Comparison of ENCODE assay signal across 23 mouse cellular contexts in genomic region chr19:56877364-56877763, GRCm38 (mm10). TPM values are rescaled to one million over a fixed set of nuclear protein-coding genes. Genes with fewer than 3 reads are reported as not detected.
DNase-seq lines count a peak whose midpoint lies in the region; ATAC-seq and TF ChIP-seq lines count a peak whose summit lies in the region.
"Had no signal": no experiment of that assay in that cellular context is flagged by ENCODE, and none has a peak within 500 bp of the region (broad histone marks: within the 10 kb centered on the region; RNA-seq: fewer than 3 reads in every experiment).

No protein-coding gene starts in this region.

- no peaks in the 10 kb centered on the region for H3K36me3 ChIP-seq in forebrain, embryonic 13.5 days (ENCODE audit: poor library complexity, severe bottlenecking)
- H3K36me3 ChIP-seq in forebrain, embryonic 15.5 days, result no peaks in the 10 kb centered on the region
- H3K36me3 ChIP-seq in hindbrain, postnatal 0 days (ENCODE audit: insufficient read depth, low read length), result no peaks in the 10 kb centered on the region
- H3K36me3 ChIP-seq in hindbrain, embryonic 13.5 days, result no peaks in the 10 kb centered on the region
- no peaks in the 10 kb centered on the region for H3K36me3 ChIP-seq in midbrain, postnatal 0 days (ENCODE audit: insufficient read depth, low read length)
- no peaks in the 10 kb centered on the region for H3K36me3 ChIP-seq in midbrain, embryonic 13.5 days
- no peaks in the 10 kb centered on the region for H3K36me3 ChIP-seq in limb, embryonic 14.5 days (ENCODE audit: control insufficient read depth, insufficient read depth, low read length)
- H3K36me3 ChIP-seq: G1E; liver, embryonic 12.5 days had no signal

- H3K27ac ChIP-seq in forebrain, embryonic 13.5 days, result no peak overlapping the region
- H3K27ac ChIP-seq in forebrain, embryonic 15.5 days (replicated peaks), result no peak overlapping the region
- no peak overlapping the region for H3K27ac ChIP-seq in hindbrain, postnatal 0 days
- H3K27ac ChIP-seq in hindbrain, embryonic 13.5 days, result no peak overlapping the region
- no peak overlapping the region for H3K27ac ChIP-seq in midbrain, postnatal 0 days (ENCODE audit: low read depth, low read length)
- no peak overlapping the region for H3K27ac ChIP-seq in midbrain, embryonic 13.5 days
- H3K27ac ChIP-seq in limb, embryonic 14.5 days (replicated peaks; ENCODE audit: low read depth, low read length), result no peak overlapping the region
- H3K27ac ChIP-seq: liver, embryonic 12.5 days had no signal

- no peak for TF ChIP-seq CTCF in hindbrain, postnatal 0 days (IDR thresholded peaks at IDR 0.05; ENCODE audit: low read depth)
- TF ChIP-seq CTCF in midbrain, postnatal 0 days (IDR thresholded peaks at IDR 0.05), result no peak

- 70% methylated on average over 6 of the region's 6 CpGs for WGBS in forebrain, embryonic 13.5 days
- WGBS in forebrain, embryonic 15.5 days, result 58% methylated on average over 6 of the region's 6 CpGs
- WGBS in hindbrain, postnatal 0 days, result 47% methylated on average over 6 of the region's 6 CpGs
- WGBS in hindbrain, embryonic 13.5 days, result 69% methylated on average over 6 of the region's 6 CpGs
- 53% methylated on average over 6 of the region's 6 CpGs for WGBS in midbrain, postnatal 0 days
- 76% methylated on average over 6 of the region's 6 CpGs for WGBS in midbrain, embryonic 13.5 days
- 38% methylated on average over 6 of the region's 6 CpGs for WGBS in limb, embryonic 14.5 days

- H3K9ac ChIP-seq in forebrain, embryonic 13.5 days, result no peak overlapping the region
- no peak overlapping the region for H3K9ac ChIP-seq in forebrain, embryonic 15.5 days (replicated peaks)
- H3K9ac ChIP-seq in hindbrain, postnatal 0 days (replicated peaks; ENCODE audit: low read length), result no peak overlapping the region
- no peak overlapping the region for H3K9ac ChIP-seq in hindbrain, embryonic 13.5 days
- H3K9ac ChIP-seq in midbrain, postnatal 0 days (replicated peaks; ENCODE audit: low read length, poor library complexity, severe bottlenecking), result no peak overlapping the region
- H3K9ac ChIP-seq in midbrain, embryonic 13.5 days (replicated peaks), result no peak overlapping the region
- H3K9ac ChIP-seq in limb, embryonic 14.5 days (ENCODE audit: low read depth, low read length, severe bottlenecking), result no peak overlapping the region
- H3K9ac ChIP-seq: liver, embryonic 12.5 days had no signal

- no peak overlapping the region for H3K4me2 ChIP-seq in forebrain, embryonic 13.5 days
- H3K4me2 ChIP-seq in forebrain, embryonic 15.5 days (replicated peaks), result no peak overlapping the region
- no peak overlapping the region for H3K4me2 ChIP-seq in hindbrain, postnatal 0 days (ENCODE audit: low read depth, low read length)
- no peak overlapping the region for H3K4me2 ChIP-seq in hindbrain, embryonic 13.5 days
- H3K4me2 ChIP-seq in midbrain, postnatal 0 days (ENCODE audit: low read depth, low read length, poor library complexity, severe bottlenecking), result no peak overlapping the region
- no peak overlapping the region for H3K4me2 ChIP-seq in midbrain, embryonic 13.5 days (replicated peaks)
- H3K4me2 ChIP-seq in limb, embryonic 14.5 days (replicated peaks; ENCODE audit: low read depth, low read length, severe bottlenecking), result no peak overlapping the region
- H3K4me2 ChIP-seq: liver, embryonic 12.5 days had no signal

- H3K4me1 ChIP-seq in forebrain, embryonic 13.5 days, result peaks cover 16% of the 10 kb centered on the region
- peaks cover 16% of the 10 kb centered on the region for H3K4me1 ChIP-seq in forebrain, embryonic 15.5 days
- H3K4me1 ChIP-seq in hindbrain, postnatal 0 days (ENCODE audit: insufficient read depth, low read length), result peaks cover 6% of the 10 kb centered on the region; the same call in 1 of the 2 replicates
- peaks cover 39% of the 10 kb centered on the region for H3K4me1 ChIP-seq in hindbrain, embryonic 13.5 days (replicated peaks)
- H3K4me1 ChIP-seq in midbrain, postnatal 0 days (ENCODE audit: insufficient read depth, low read length), result peaks cover 7% of the 10 kb centered on the region; the same call in 1 of the 2 replicates
- H3K4me1 ChIP-seq in midbrain, embryonic 13.5 days (replicated peaks), result peaks cover 14% of the 10 kb centered on the region
- peaks cover 40% of the 10 kb centered on the region for H3K4me1 ChIP-seq in limb, embryonic 14.5 days (ENCODE audit: control insufficient read depth, insufficient read depth, low read length)

- H3K9me3 ChIP-seq in forebrain, embryonic 13.5 days (replicated peaks), result no peaks in the 10 kb centered on the region
- no peaks in the 10 kb centered on the region for H3K9me3 ChIP-seq in forebrain, embryonic 15.5 days
- no peaks in the 10 kb centered on the region for H3K9me3 ChIP-seq in hindbrain, postnatal 0 days (ENCODE audit: low read length)
- no peaks in the 10 kb centered on the region for H3K9me3 ChIP-seq in hindbrain, embryonic 13.5 days
- no peaks in the 10 kb centered on the region for H3K9me3 ChIP-seq in midbrain, postnatal 0 days (ENCODE audit: low read length)
- no peaks in the 10 kb centered on the region for H3K9me3 ChIP-seq in midbrain, embryonic 13.5 days
- no peaks in the 10 kb centered on the region for H3K9me3 ChIP-seq in limb, embryonic 14.5 days (ENCODE audit: control insufficient read depth, low read length)
- H3K9me3 ChIP-seq: G1E; liver, embryonic 12.5 days had no signal

- peaks cover 47% of the 10 kb centered on the region for H3K27me3 ChIP-seq in forebrain, embryonic 13.5 days
- peaks cover 43% of the 10 kb centered on the region for H3K27me3 ChIP-seq in forebrain, embryonic 15.5 days
- peaks cover 31% of the 10 kb centered on the region for H3K27me3 ChIP-seq in hindbrain, postnatal 0 days (ENCODE audit: insufficient read depth, low read length)
- peaks cover 53% of the 10 kb centered on the region for H3K27me3 ChIP-seq in hindbrain, embryonic 13.5 days
- peaks cover 41% of the 10 kb centered on the region for H3K27me3 ChIP-seq in midbrain, postnatal 0 days (ENCODE audit: insufficient read depth, low read length)
- peaks cover 50% of the 10 kb centered on the region for H3K27me3 ChIP-seq in midbrain, embryonic 13.5 days
- peaks cover 42% of the 10 kb centered on the region for H3K27me3 ChIP-seq in limb, embryonic 14.5 days (ENCODE audit: control insufficient read depth, insufficient read depth, low read length)

- DNase-seq in hindbrain, postnatal 0 days (ENCODE audit: low spot score), result peak; percentile 39
- DNase-seq in midbrain, postnatal 0 days (ENCODE audit: low spot score), result peak; percentile 12
- DNase-seq in limb, embryonic 14.5 days (ENCODE audit: low spot score), result peak; percentile 75
- DNase-seq in c-Kit-positive CD71-positive TER-119-positive erythroid progenitor cells, embryonic 14.5 days (ENCODE audit: low spot score), result no peak
- DNase-seq: adrenal gland, postnatal 36 days; cerebellum, adult 8-10 months; kidney, adult 9 months; kidney, postnatal 36 days; lung, postnatal 10 days; midbrain, embryonic 14.5 days; right cerebral cortex, postnatal 25 days had no signal

- no peak overlapping the region for H3K4me3 ChIP-seq in forebrain, embryonic 13.5 days
- H3K4me3 ChIP-seq in forebrain, embryonic 15.5 days, result no peak overlapping the region
- H3K4me3 ChIP-seq in hindbrain, postnatal 0 days (ENCODE audit: low read length), result no peak overlapping the region
- no peak overlapping the region for H3K4me3 ChIP-seq in hindbrain, embryonic 13.5 days
- H3K4me3 ChIP-seq in midbrain, postnatal 0 days (ENCODE audit: low read depth, low read length), result no peak overlapping the region
- no peak overlapping the region for H3K4me3 ChIP-seq in midbrain, embryonic 13.5 days (replicated peaks)
- no peak overlapping the region for H3K4me3 ChIP-seq in limb, embryonic 14.5 days (replicated peaks; ENCODE audit: low read length)
- H3K4me3 ChIP-seq: liver, embryonic 12.5 days; myocyte had no signal

- ATAC-seq in forebrain, embryonic 13.5 days, result peak; percentile 57; the same call in 1 of the 2 replicates
- no peak; the same call in 1 of the 2 replicates for ATAC-seq in forebrain, embryonic 15.5 days (replicated peaks)
- ATAC-seq in hindbrain, postnatal 0 days, result peak; percentile 51; the same call in 1 of the 2 replicates
- ATAC-seq in hindbrain, embryonic 13.5 days (ENCODE audit: low FRiP score), result no peak
- ATAC-seq in midbrain, postnatal 0 days (ENCODE audit: low FRiP score), result no peak
- no peak for ATAC-seq in midbrain, embryonic 13.5 days
- peak; percentile 54; the same call in 1 of the 2 replicates for ATAC-seq in limb, embryonic 14.5 days (ENCODE audit: low FRiP score, low read depth)
- ATAC-seq: liver, embryonic 12.5 days had no signal

- TF ChIP-seq POLR2A in limb, embryonic 14.5 days (IDR thresholded peaks at IDR 0.05; ENCODE audit: borderline replicate concordance, extremely low read depth, insufficient read depth, insufficient read length), result no peak

RNA-seq across cellular contexts. Expression of gene Vwa2, which starts 3.3 kb away (rescaled TPM):
- 0.23 and 0.60 TPM in 2 replicates for polyA plus RNA-seq in forebrain, embryonic 13.5 days (2015; fragmentation: Nextera tagmentation; extraction: Ambion mirVana)
- 0.28 and 0.32 TPM in 2 replicates for polyA plus RNA-seq in forebrain, embryonic 15.5 days (2015; fragmentation: Nextera tagmentation; extraction: Ambion mirVana)
- total RNA-seq in hindbrain, postnatal 0 days (2014; rRNA removed), result 0.79 and 1.6 TPM in 2 replicates
- polyA plus RNA-seq in hindbrain, postnatal 0 days (2015; fragmentation: Nextera tagmentation; extraction: Ambion mirVana), result 0.47 and 0.64 TPM in 2 replicates
- polyA plus RNA-seq in hindbrain, embryonic 13.5 days (2015; fragmentation: Nextera tagmentation; extraction: Ambion mirVana), result 0.40 and 0.61 TPM in 2 replicates
- total RNA-seq in midbrain, postnatal 0 days (2014; rRNA removed), result 0.77 and 1.4 TPM in 2 replicates
- polyA plus RNA-seq in midbrain, postnatal 0 days (2015; fragmentation: Nextera tagmentation; extraction: Ambion mirVana), result 0.37 and 0.68 TPM in 2 replicates
- polyA plus RNA-seq in midbrain, embryonic 13.5 days (2015; fragmentation: Nextera tagmentation; extraction: Ambion mirVana), result 0.26 and 0.36 TPM in 2 replicates
- polyA plus RNA-seq in limb, embryonic 14.5 days (2012; rRNA removed), result 5.9 and 6.4 TPM in 2 replicates
- polyA plus RNA-seq in limb, embryonic 14.5 days (2014; fragmentation: Nextera tagmentation; extraction: Ambion mirVana), result 4.3 and 5.6 TPM in 2 replicates
- total RNA-seq: adrenal gland, postnatal 36 days; G1E; left cerebral cortex, adult 18-20 months; left cerebral cortex, postnatal 36 days; megakaryocyte, adult 5-6 weeks; neutrophil, adult 5-6 weeks had no signal
- polyA plus RNA-seq: G1E had no signal

RNA-seq across cellular contexts. Expression of gene Tdrd1, which starts 51.4 kb away (rescaled TPM):
- polyA plus RNA-seq in forebrain, embryonic 13.5 days (2015; fragmentation: Nextera tagmentation; extraction: Ambion mirVana), result 0.19 and 0.31 TPM in 2 replicates
- 0.73 and 0.75 TPM in 2 replicates for polyA plus RNA-seq in forebrain, embryonic 15.5 days (2015; fragmentation: Nextera tagmentation; extraction: Ambion mirVana)
- total RNA-seq in hindbrain, postnatal 0 days (2014; rRNA removed), result 0.94 and 1.0 TPM in 2 replicates
- 0.68 and 0.81 TPM in 2 replicates for polyA plus RNA-seq in hindbrain, postnatal 0 days (2015; fragmentation: Nextera tagmentation; extraction: Ambion mirVana)
- polyA plus RNA-seq in hindbrain, embryonic 13.5 days (2015; fragmentation: Nextera tagmentation; extraction: Ambion mirVana), result 0.77 and 0.96 TPM in 2 replicates
- total RNA-seq in midbrain, postnatal 0 days (2014; rRNA removed), result 0.85 and 0.99 TPM in 2 replicates
- polyA plus RNA-seq in midbrain, postnatal 0 days (2015; fragmentation: Nextera tagmentation; extraction: Ambion mirVana), result 0.52 and 0.88 TPM in 2 replicates
- 0.42 and 0.62 TPM in 2 replicates for polyA plus RNA-seq in midbrain, embryonic 13.5 days (2015; fragmentation: Nextera tagmentation; extraction: Ambion mirVana)
- polyA plus RNA-seq in limb, embryonic 14.5 days (2012; rRNA removed), result 2.6 and 3.3 TPM in 2 replicates
- polyA plus RNA-seq in limb, embryonic 14.5 days (2014; fragmentation: Nextera tagmentation; extraction: Ambion mirVana), result 2.2 and 3.9 TPM in 2 replicates
- total RNA-seq: neutrophil, adult 5-6 weeks had no signal
- polyA plus RNA-seq: G1E; myocyte; spleen, adult 2 months had no signal

RNA-seq across cellular contexts. Expression of gene Ccdc186, which starts 55.4 kb away (rescaled TPM):
- polyA plus RNA-seq in forebrain, embryonic 13.5 days (2015; fragmentation: Nextera tagmentation; extraction: Ambion mirVana), result 25.1 and 26.4 TPM in 2 replicates
- polyA plus RNA-seq in forebrain, embryonic 15.5 days (2015; fragmentation: Nextera tagmentation; extraction: Ambion mirVana), result 26.4 and 27.6 TPM in 2 replicates
- total RNA-seq in hindbrain, postnatal 0 days (2014; rRNA removed), result 11.7 and 12.4 TPM in 2 replicates
- 21.7 and 22.7 TPM in 2 replicates for polyA plus RNA-seq in hindbrain, postnatal 0 days (2015; fragmentation: Nextera tagmentation; extraction: Ambion mirVana)
- polyA plus RNA-seq in hindbrain, embryonic 13.5 days (2015; fragmentation: Nextera tagmentation; extraction: Ambion mirVana), result 28.1 and 31.5 TPM in 2 replicates
- total RNA-seq in midbrain, postnatal 0 days (2014; rRNA removed), result 13.5 and 30.1 TPM in 2 replicates
- 16.8 and 20.8 TPM in 2 replicates for polyA plus RNA-seq in midbrain, postnatal 0 days (2015; fragmentation: Nextera tagmentation; extraction: Ambion mirVana)
- polyA plus RNA-seq in midbrain, embryonic 13.5 days (2015; fragmentation: Nextera tagmentation; extraction: Ambion mirVana), result 28.8 and 29.1 TPM in 2 replicates
- 15.4 and 16.0 TPM in 2 replicates for polyA plus RNA-seq in limb, embryonic 14.5 days (2012; rRNA removed)
- 23.4 and 24.0 TPM in 2 replicates for polyA plus RNA-seq in limb, embryonic 14.5 days (2014; fragmentation: Nextera tagmentation; extraction: Ambion mirVana)

Comparison
In these comparisons a context has a peak if more than half of its experiments do, and no peak if none do; other contexts are left out.
1. ATAC-seq: peak in forebrain, embryonic 13.5 days (single experiment), hindbrain, postnatal 0 days (single experiment) and limb, embryonic 14.5 days (single experiment); none in forebrain, embryonic 15.5 days (single experiment), hindbrain, embryonic 13.5 days (single experiment), midbrain, postnatal 0 days (single experiment) and midbrain, embryonic 13.5 days (single experiment).